Mouse (Mus musculus): ENCODE results near the gene Gm17581. TPM values are rescaled to one million over a fixed set of nuclear protein-coding genes. Genes with fewer than 3 reads are reported as not detected.

Gm17581 gene
- polyA plus RNA-seq, 1 experiment from 2014 or later = not detected

- Histone ChIP-seq H3K4me2 (peak within 1 kb of the TSS; percentile 97), H3K9me3 (no peaks in the 10 kb centered on the region), H3K36me3 (peaks cover 16% of the 10 kb centered on the region), H3K4me3 (peak within 1 kb of the TSS; percentile 90), H3K27me3 (no peaks in the 10 kb centered on the region), H3K27ac (replicated peaks) (peak within 1 kb of the TSS; percentile 64), H3K4me1 (replicated peaks) (peaks cover 14% of the 10 kb centered on the region), H3K9ac (peak within 1 kb of the TSS; percentile 88)
- peak; percentile 97 for ATAC-seq (ENCODE audit: low read depth)
- under 1% methylated on average over 33 of the region's 33 CpGs for WGBS
Observed at GRCm38 (mm10) chr2:155729158-155729645, 6.5 kb downstream of the Gm17581 start, which contains the start of gene Edem2. TSS of gene Edem2 (minus strand) at chr2:155729475.

- 5% methylated on average over 15 of the region's 15 CpGs for WGBS
- peak overlapping the region; percentile 88 for H3K9ac ChIP-seq
- ATAC-seq (ENCODE audit: low read depth) = peak; percentile 70
- H3K9me3 ChIP-seq = no peaks in the 10 kb centered on the region
- H3K4me1 ChIP-seq (replicated peaks) = peaks cover 14% of the 10 kb centered on the region
- peak overlapping the region; percentile 97 for H3K4me2 ChIP-seq
- peak overlapping the region; percentile 64 for H3K27ac ChIP-seq (replicated peaks)
- H3K4me3 ChIP-seq = peak overlapping the region; percentile 90
- H3K27me3 ChIP-seq = no peaks in the 10 kb centered on the region
- peaks cover 19% of the 10 kb centered on the region for H3K36me3 ChIP-seq
Observed at GRCm38 (mm10) chr2:155728742-155729141, 6.9 kb downstream of the Gm17581 start.

- ATAC-seq (ENCODE audit: low read depth) = no peak
- WGBS = 78% methylated on average over 7 of the region's 7 CpGs
Observed at GRCm38 (mm10) chr2:155727764-155728395, 7.8 kb downstream of the Gm17581 start.

GRCm38 (mm10) chr2:155726302-155726701 lies 9.4 kb downstream of the Gm17581 start:
- Histone ChIP-seq H3K27me3 (no peaks in the 10 kb centered on the region), H3K4me3 (no peak overlapping the region), H3K36me3 (peaks cover 44% of the 10 kb centered on the region)

More at GRCm38 (mm10) chr2:155727764-155728395, 7.8 kb downstream of the Gm17581 start:
- Histone ChIP-seq H3K27me3 (no peaks in the 10 kb centered on the region), H3K4me1 (replicated peaks) (peaks cover 14% of the 10 kb centered on the region), H3K4me2 (peak overlapping the region; percentile 97), H3K9me3 (no peaks in the 10 kb centered on the region), H3K27ac (replicated peaks) (no peak overlapping the region), H3K36me3 (peaks cover 28% of the 10 kb centered on the region), H3K9ac (no peak overlapping the region), H3K4me3 (no peak overlapping the region; the same call in 1 of the 2 replicates)

GRCm38 (mm10) chr2:155724526-155724925 lies 11.1 kb downstream of the Gm17581 start:
- Histone ChIP-seq H3K9me3 (no peaks in the 10 kb centered on the region), H3K4me2 (no peak overlapping the region), H3K27ac (replicated peaks) (no peak overlapping the region), H3K27me3 (no peaks in the 10 kb centered on the region), H3K9ac (no peak overlapping the region), H3K4me1 (replicated peaks) (peaks cover 14% of the 10 kb centered on the region), H3K36me3 (peaks cover 57% of the 10 kb centered on the region), H3K4me3 (no peak overlapping the region)
- no peak for ATAC-seq (ENCODE audit: low read depth)
- 89% methylated on average over 6 of the region's 6 CpGs for WGBS

More at GRCm38 (mm10) chr2:155726302-155726701, 9.4 kb downstream of the Gm17581 start:
- H3K4me2 ChIP-seq = no peak overlapping the region
- H3K9me3 ChIP-seq = no peaks in the 10 kb centered on the region
- H3K27ac ChIP-seq (replicated peaks) = no peak overlapping the region
- H3K9ac ChIP-seq = no peak overlapping the region
- ATAC-seq (ENCODE audit: low read depth) = no peak
- peaks cover 14% of the 10 kb centered on the region for H3K4me1 ChIP-seq (replicated peaks)
- WGBS = 87% methylated on average over 7 of the region's 7 CpGs

GRCm38 (mm10) chr2:155724036-155724435 lies 11.6 kb downstream of the Gm17581 start:
- peaks cover 62% of the 10 kb centered on the region for H3K36me3 ChIP-seq
- no peak overlapping the region for H3K27ac ChIP-seq (replicated peaks)
- H3K4me2 ChIP-seq = no peak overlapping the region
- no peak overlapping the region for H3K4me3 ChIP-seq
- H3K9me3 ChIP-seq = no peaks in the 10 kb centered on the region
- no peaks in the 10 kb centered on the region for H3K27me3 ChIP-seq
- H3K9ac ChIP-seq = no peak overlapping the region
- peaks cover 14% of the 10 kb centered on the region for H3K4me1 ChIP-seq (replicated peaks)
- ATAC-seq (ENCODE audit: low read depth) = no peak
- WGBS = 81% methylated on average over 5 of the region's 5 CpGs

GRCm38 (mm10) chr2:155720585-155720984 lies 15.1 kb downstream of the Gm17581 start:
- Histone ChIP-seq H3K4me1 (replicated peaks) (no peaks in the 10 kb centered on the region), H3K27me3 (no peaks in the 10 kb centered on the region), H3K27ac (replicated peaks) (no peak overlapping the region), H3K36me3 (peaks cover 89% of the 10 kb centered on the region), H3K4me2 (no peak overlapping the region), H3K9me3 (no peaks in the 10 kb centered on the region), H3K9ac (no peak overlapping the region), H3K4me3 (no peak overlapping the region)
- ATAC-seq (ENCODE audit: low read depth) = no peak
- 91% methylated on average over 5 of the region's 5 CpGs for WGBS

GRCm38 (mm10) chr2:155717082-155717990 lies 18.3 kb downstream of the Gm17581 start:
- Histone ChIP-seq H3K36me3 (peaks cover 95% of the 10 kb centered on the region), H3K9ac (no peak overlapping the region), H3K4me3 (no peak overlapping the region), H3K27ac (replicated peaks) (no peak overlapping the region), H3K4me1 (replicated peaks) (no peaks in the 10 kb centered on the region), H3K4me2 (no peak overlapping the region), H3K9me3 (no peaks in the 10 kb centered on the region), H3K27me3 (no peaks in the 10 kb centered on the region)
- no peak for ATAC-seq (ENCODE audit: low read depth)
- WGBS = 92% methylated on average over 12 of the region's 12 CpGs

GRCm38 (mm10) chr2:155710557-155710956 lies 25.1 kb downstream of the Gm17581 start:
- H3K27ac ChIP-seq (replicated peaks) = no peak overlapping the region
- no peaks in the 10 kb centered on the region for H3K27me3 ChIP-seq
- no peak overlapping the region for H3K4me2 ChIP-seq
- H3K4me1 ChIP-seq (replicated peaks) = 0 out of 2 replicates have a peak, but pooled peaks cover 5% of the 10 kb centered on the region
- H3K9ac ChIP-seq = no peak overlapping the region
- WGBS = 90% methylated on average over 11 of the region's 11 CpGs
- H3K9me3 ChIP-seq = no peaks in the 10 kb centered on the region
- no peak overlapping the region for H3K4me3 ChIP-seq
- peaks cover 92% of the 10 kb centered on the region for H3K36me3 ChIP-seq
- no peak for ATAC-seq (ENCODE audit: low read depth)

GRCm38 (mm10) chr2:155707251-155707650 lies 28.4 kb downstream of the Gm17581 start:
- H3K4me2 ChIP-seq = no peak overlapping the region
- WGBS = 71% methylated on average over 4 of the region's 4 CpGs
- H3K27ac ChIP-seq (replicated peaks) = no peak overlapping the region
- peak; percentile 40; the same call in 1 of the 2 replicates for ATAC-seq (ENCODE audit: low read depth)
- H3K4me1 ChIP-seq (replicated peaks) = 0 out of 2 replicates have a peak, but pooled peaks cover 5% of the 10 kb centered on the region
- no peaks in the 10 kb centered on the region for H3K27me3 ChIP-seq
- peaks cover 87% of the 10 kb centered on the region for H3K36me3 ChIP-seq
- no peak overlapping the region for H3K4me3 ChIP-seq
- H3K9ac ChIP-seq = no peak overlapping the region
- H3K9me3 ChIP-seq = no peaks in the 10 kb centered on the region

- 0 out of 2 replicates have a peak, but pooled peaks cover 5% of the 10 kb centered on the region for H3K4me1 ChIP-seq (replicated peaks)
- peaks cover 68% of the 10 kb centered on the region for H3K36me3 ChIP-seq
- H3K9me3 ChIP-seq = no peaks in the 10 kb centered on the region
- 19% methylated on average over 4 of the region's 4 CpGs for WGBS
- no peak overlapping the region for H3K9ac ChIP-seq
- peak overlapping the region; percentile 43; the same call in 1 of the 2 replicates for H3K27ac ChIP-seq (replicated peaks)
- no peak overlapping the region for H3K4me2 ChIP-seq
- no peaks in the 10 kb centered on the region for H3K27me3 ChIP-seq
- no peak overlapping the region for H3K4me3 ChIP-seq
- ATAC-seq (ENCODE audit: low read depth) = no peak; the same call in 1 of the 2 replicates
Observed at GRCm38 (mm10) chr2:155703630-155704029, 32.0 kb downstream of the Gm17581 start.

Measured in neural tube, embryonic 13.5 days (tissue).